Mouse (Mus musculus) lung, embryonic 14.5 days (tissue): ENCODE results near the gene Tmem213. TPM values are rescaled to one million over a fixed set of nuclear protein-coding genes. Genes with fewer than 3 reads are reported as not detected.

Experiments
- ATAC-seq: fragments of 200-750 bp; cut with Nextera tagmentation; 2 replicates; pipeline ENCODE4 v1.8.0; 2017; ENCODE audit warnings: mild to moderate bottlenecking, moderate TSS enrichment, moderate library complexity; ENCODE audit not compliant: insufficient read depth
- DNase-seq: peaks from one replicate; pipeline ENCODE4 v3.0.0-alpha.2; 2015
- H3K27ac ChIP-seq: fragments of 300-500 bp; sonication (generic); 2 replicates; pipeline ENCODE4 v1.5.1; 2014; ENCODE audit warnings: low read depth, mild to moderate bottlenecking, moderate library complexity
- H3K27me3 ChIP-seq: fragments of 300-500 bp; sonication (generic); 2 replicates; pipeline ENCODE4 v1.6.1; 2014; ENCODE audit warnings: low read length, control low read depth; ENCODE audit not compliant: insufficient read depth
- H3K36me3 ChIP-seq: fragments of 300-500 bp; sonication (generic); 2 replicates; pipeline ENCODE4 v1.6.1; 2014; ENCODE audit warnings: control low read depth; ENCODE audit not compliant: insufficient read depth
- H3K4me1 ChIP-seq: fragments of 300-500 bp; sonication (generic); 2 replicates; pipeline ENCODE4 v1.6.1; 2014; ENCODE audit warnings: antibody characterized with exemption, control low read depth; ENCODE audit not compliant: insufficient read depth
- H3K4me2 ChIP-seq: fragments of 300-500 bp; sonication (generic); 2 replicates; pipeline ENCODE4 v1.6.1; 2014; ENCODE audit warnings: mild to moderate bottlenecking
- H3K4me3 ChIP-seq: fragments of 300-500 bp; sonication (generic); 2 replicates; pipeline ENCODE4 v1.5.1; 2014; ENCODE audit warnings: low read depth, low read length
- H3K9ac ChIP-seq: fragments of 300-500 bp; sonication (generic); 2 replicates; pipeline ENCODE4 v1.6.1; 2014
- H3K9me3 ChIP-seq: fragments of 300-500 bp; sonication (generic); 2 replicates; pipeline ENCODE4 v1.6.1; 2016; ENCODE audit warnings: low read depth, low read length, control low read depth
- CTCF ChIP-seq: IDR thresholded peaks from 2 replicates; pipeline ENCODE4 v1.5.1; 2016; ENCODE audit warnings: antibody characterized with exemption, low read depth
- WGBS: fragments of 180-500 bp; shearing (Covaris S2); extraction: QIAGEN DNeasy Blood & Tissue Kit; methylation state at CpG from one replicate; pipeline ENCODE4 v1.1.7; 2014; 5-methylcytosine and 5-hydroxymethylcytosine counted together
- polyA plus RNA-seq: library from polyadenylated mRNA; unstranded; fragments of >200 nt; fragmentation: Nextera tagmentation; extraction: Ambion mirVana; gene quantifications from 2 replicates; pipeline ENCODE4 v1.2.1, GENCODE M21; 2014

Tmem213 gene
- 4.4 and 5.9 TPM in 2 replicates for polyA plus RNA-seq

- WGBS = 15% methylated on average over 9 of the region's 9 CpGs
- H3K4me3 ChIP-seq = no peak within 1 kb of the TSS
- H3K27me3 ChIP-seq = peaks cover 4% of the 10 kb centered on the region; the same call in 1 of the 2 replicates
- H3K9ac ChIP-seq = no peak within 1 kb of the TSS
- peak within 1 kb of the TSS; percentile 60 for H3K27ac ChIP-seq
- DNase-seq = no peak
- no peaks in the 10 kb centered on the region for H3K9me3 ChIP-seq
- H3K4me1 ChIP-seq = no peaks in the 10 kb centered on the region
- no peak for TF ChIP-seq CTCF
- ATAC-seq = peak; percentile 32; the same call in 1 of the 2 replicates
- peak within 1 kb of the TSS; percentile 42; the same call in 1 of the 2 replicates for H3K4me2 ChIP-seq
- H3K36me3 ChIP-seq = no peaks in the 10 kb centered on the region
Measured at GRCm38 (mm10) chr6:38109160-38109795, at the start of gene Tmem213. TSS of gene Tmem213 (plus strand) at chr6:38109255.

- Histone ChIP-seq H3K36me3 (no peaks in the 10 kb centered on the region), H3K4me1 (no peaks in the 10 kb centered on the region), H3K9me3 (peaks cover 4% of the 10 kb centered on the region; the same call in 1 of the 2 replicates), H3K27ac (no peak overlapping the region), H3K4me3 (no peak overlapping the region), H3K9ac (no peak overlapping the region), H3K27me3 (no peaks in the 10 kb centered on the region), H3K4me2 (no peak overlapping the region)
- ATAC-seq (no peak), DNase-seq (no peak)
- WGBS = 77% methylated on average over 2 of the region's 2 CpGs
- TF ChIP-seq CTCF = no peak
Measured at GRCm38 (mm10) chr6:38064621-38065020, 44.4 kb upstream of the Tmem213 start.

- Histone ChIP-seq H3K27ac (no peak overlapping the region), H3K27me3 (no peaks in the 10 kb centered on the region), H3K4me1 (no peaks in the 10 kb centered on the region), H3K9ac (no peak overlapping the region), H3K36me3 (no peaks in the 10 kb centered on the region), H3K9me3 (peaks cover 4% of the 10 kb centered on the region; the same call in 1 of the 2 replicates), H3K4me2 (no peak overlapping the region), H3K4me3 (no peak overlapping the region)
- 71% methylated on average over 3 of the region's 3 CpGs for WGBS
- ATAC-seq = no peak
- TF ChIP-seq CTCF = no peak
- no peak for DNase-seq
Measured at GRCm38 (mm10) chr6:38065122-38065500, 43.9 kb upstream of the Tmem213 start.

- peaks cover 4% of the 10 kb centered on the region; the same call in 1 of the 2 replicates for H3K9me3 ChIP-seq
- DNase-seq (no peak), ATAC-seq (peak; percentile 41; the same call in 1 of the 2 replicates)
- no peak overlapping the region for H3K27ac ChIP-seq
- WGBS = 66% methylated on average over 11 of the region's 11 CpGs
- no peaks in the 10 kb centered on the region for H3K4me1 ChIP-seq
- no peak overlapping the region for H3K4me3 ChIP-seq
- 0 out of 2 replicates have a peak overlapping the region, but pooled peaks have one; percentile 7 for H3K4me2 ChIP-seq
- no peaks in the 10 kb centered on the region for H3K27me3 ChIP-seq
- TF ChIP-seq CTCF = no peak
- no peak overlapping the region for H3K9ac ChIP-seq
- H3K36me3 ChIP-seq = no peaks in the 10 kb centered on the region
Measured at GRCm38 (mm10) chr6:38065501-38066122, 43.4 kb upstream of the Tmem213 start.

GRCm38 (mm10) chr6:38066215-38066614 is 42.8 kb upstream of the Tmem213 start:
- H3K9ac ChIP-seq = no peak overlapping the region
- peaks cover 4% of the 10 kb centered on the region; the same call in 1 of the 2 replicates for H3K9me3 ChIP-seq
- ATAC-seq = peak; percentile 82
- WGBS = under 1% methylated on average over 5 of the region's 5 CpGs
- H3K4me1 ChIP-seq = no peaks in the 10 kb centered on the region
- H3K4me2 ChIP-seq = no peak overlapping the region
- peak; percentile 91 for DNase-seq
- H3K27ac ChIP-seq = no peak overlapping the region
- no peak overlapping the region for H3K4me3 ChIP-seq
- H3K27me3 ChIP-seq = no peaks in the 10 kb centered on the region
- H3K36me3 ChIP-seq = no peaks in the 10 kb centered on the region
- TF ChIP-seq CTCF = peak; percentile 87

GRCm38 (mm10) chr6:38071256-38071655 is 37.8 kb upstream of the Tmem213 start:
- DNase-seq (no peak), ATAC-seq (no peak)
- WGBS = 88% methylated on average over 4 of the region's 4 CpGs
- Histone ChIP-seq H3K9ac (no peak overlapping the region), H3K36me3 (no peaks in the 10 kb centered on the region), H3K4me1 (no peaks in the 10 kb centered on the region), H3K27ac (no peak overlapping the region), H3K27me3 (no peaks in the 10 kb centered on the region), H3K4me3 (no peak overlapping the region), H3K9me3 (no peaks in the 10 kb centered on the region), H3K4me2 (no peak overlapping the region)
- TF ChIP-seq CTCF = no peak

- no peak for TF ChIP-seq CTCF
- Histone ChIP-seq H3K27me3 (no peaks in the 10 kb centered on the region), H3K4me3 (no peak overlapping the region), H3K27ac (no peak overlapping the region), H3K36me3 (no peaks in the 10 kb centered on the region), H3K4me2 (no peak overlapping the region), H3K4me1 (no peaks in the 10 kb centered on the region), H3K9me3 (no peaks in the 10 kb centered on the region), H3K9ac (no peak overlapping the region)
- DNase-seq (no peak), ATAC-seq (no peak)
- WGBS = 61% methylated on average over 5 of the region's 5 CpGs
Measured at GRCm38 (mm10) chr6:38072137-38072796, 36.8 kb upstream of the Tmem213 start.
